Mouse (Mus musculus) T-cell, adult 2 months (primary cell): ENCODE results near the gene Nhej1.

ENCODE experiments used
- DNase-seq: peaks from one replicate; pipeline ENCODE4 v3.0.0; 2022; ENCODE audit warnings: low spot score

The Nhej1 gene

DNA sequence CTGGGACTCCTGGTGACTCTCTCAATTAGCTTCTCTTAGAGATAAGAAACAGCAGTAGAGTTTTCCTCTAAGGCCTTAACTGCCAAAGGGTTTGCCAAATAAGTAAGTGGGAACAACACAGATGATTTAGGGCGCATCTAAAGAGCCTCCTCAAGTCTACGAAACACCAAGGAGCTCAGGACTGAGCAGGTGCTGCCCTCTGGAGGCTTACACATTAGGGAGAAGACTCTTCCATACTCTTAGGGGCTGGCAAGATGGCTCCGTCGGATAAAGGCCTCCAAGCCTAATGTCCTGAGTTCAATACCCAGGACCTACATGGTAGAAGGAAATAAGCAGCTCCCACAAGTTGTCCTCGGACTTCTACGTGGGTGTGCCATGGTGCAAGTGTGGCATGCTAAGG lies 151.4 kb downstream of the Nhej1 start:
- DNase-seq, result no peak

DNA sequence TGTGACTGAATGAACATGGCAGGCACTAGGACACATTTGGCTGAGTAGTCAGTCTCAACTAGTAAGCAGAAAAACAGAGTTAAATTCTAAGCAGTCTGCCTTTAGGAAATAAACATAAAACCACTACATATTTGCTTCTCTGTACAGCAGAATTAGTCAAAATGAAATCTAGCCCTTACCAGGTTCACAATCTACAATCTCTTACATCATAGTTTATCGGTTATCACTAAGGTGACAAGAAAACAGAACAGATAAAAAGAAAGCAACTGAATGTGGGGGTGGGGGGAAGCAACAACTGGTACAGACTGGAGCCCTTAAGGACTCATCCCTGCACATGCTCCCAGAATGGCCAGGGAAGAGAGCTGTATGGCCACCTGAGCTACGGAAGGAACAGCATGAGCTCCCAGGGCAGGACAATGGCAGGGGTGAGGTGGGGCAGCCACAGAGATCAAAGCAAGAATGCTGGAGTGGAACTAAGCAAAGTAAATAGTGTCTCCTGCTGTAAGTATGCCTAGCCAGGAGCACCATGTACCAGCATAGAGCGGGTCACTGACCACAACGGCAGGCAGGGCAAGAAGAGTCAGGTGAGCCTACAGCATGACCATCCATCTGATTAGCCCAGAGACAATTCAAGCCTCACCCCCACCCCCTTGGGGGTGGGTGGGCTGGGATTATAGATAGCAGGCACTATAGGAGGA lies 153.5 kb downstream of the Nhej1 start:
- DNase-seq, result no peak

DNA sequence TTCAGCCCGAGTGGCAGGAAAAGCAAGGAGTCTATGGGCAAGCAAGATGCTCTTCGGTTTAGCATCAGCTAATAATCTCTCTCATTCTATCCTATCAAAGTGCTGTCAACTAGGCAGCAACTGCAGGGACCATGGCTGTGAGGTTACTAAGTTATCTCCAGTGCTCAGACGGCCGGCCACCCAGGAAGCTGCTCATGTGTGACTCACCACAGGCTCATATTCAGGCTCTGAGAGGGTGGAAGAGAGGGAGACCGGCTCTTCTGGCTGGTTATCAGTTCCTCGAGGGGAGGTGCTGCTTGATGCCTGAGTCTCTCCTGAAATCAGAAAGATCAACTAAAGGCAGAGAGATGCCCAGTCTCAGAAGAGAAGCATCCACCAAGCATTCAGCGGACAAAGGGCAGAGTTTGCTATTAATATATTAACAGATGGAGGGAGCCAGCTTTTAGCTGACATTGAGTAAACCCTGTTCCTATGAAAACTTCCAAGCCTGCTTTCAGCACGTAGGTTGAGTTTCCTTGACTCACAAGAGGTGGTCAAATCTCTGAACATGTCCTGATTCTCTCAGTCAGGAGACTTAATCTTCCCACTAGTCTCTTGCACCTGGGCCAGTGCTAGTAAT lies 156.9 kb downstream of the Nhej1 start:
- no peak for DNase-seq

DNA sequence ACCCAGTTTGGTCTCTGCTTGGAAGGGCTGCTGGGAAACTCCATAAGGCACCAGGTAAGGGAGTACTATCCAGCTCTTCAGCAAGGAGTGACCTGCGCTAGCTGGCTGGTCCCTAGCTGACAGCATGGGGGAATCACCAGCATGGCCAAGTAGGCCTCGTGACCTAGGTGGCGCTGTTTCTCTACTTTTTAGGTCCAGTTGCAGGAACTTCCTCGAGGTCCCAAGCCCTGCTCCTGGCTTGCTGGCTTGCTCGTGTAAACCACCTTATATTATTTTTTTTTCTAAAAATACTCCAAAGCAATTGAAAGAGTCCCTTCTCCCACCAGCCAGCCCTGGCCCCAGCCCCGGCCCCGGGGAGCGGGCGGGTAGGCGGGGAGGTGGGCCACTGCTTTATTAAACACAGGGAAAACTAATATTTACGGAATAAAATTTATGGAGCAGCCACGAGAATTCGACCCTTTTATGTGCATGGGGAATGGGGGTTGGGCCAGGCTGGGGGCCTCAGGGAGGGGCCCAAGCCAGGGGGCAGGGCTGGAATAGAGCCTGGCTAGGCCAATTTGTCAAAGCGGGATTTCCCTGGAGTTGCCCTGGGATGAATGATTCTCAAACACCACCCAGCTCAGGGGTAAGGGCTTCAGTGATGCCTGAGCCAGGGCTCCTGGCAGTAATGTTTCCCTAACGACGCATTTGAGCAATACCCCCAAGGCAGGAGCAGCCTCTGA lies 160.3 kb downstream of the Nhej1 start:
- peak; percentile 5 for DNase-seq

DNA sequence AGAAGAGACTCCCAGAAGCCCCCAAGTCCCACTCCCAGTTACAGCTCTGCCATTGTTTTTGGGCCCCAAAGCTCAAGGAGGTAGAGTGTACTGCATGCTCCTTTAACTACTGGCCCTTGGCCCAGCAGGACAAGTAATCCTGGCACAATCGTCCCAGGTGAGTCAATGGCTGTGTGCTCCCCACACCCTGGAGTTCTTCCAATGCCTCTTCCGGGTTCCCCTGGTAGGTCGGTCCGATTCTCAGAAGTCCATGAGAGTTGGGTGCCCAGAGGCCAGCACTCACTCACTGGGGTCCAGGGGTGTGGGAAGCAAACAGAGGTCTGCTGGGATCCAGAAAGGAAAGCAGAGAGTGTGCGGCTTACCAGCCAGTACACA lies 162.2 kb downstream of the Nhej1 start:
- no peak for DNase-seq

DNA sequence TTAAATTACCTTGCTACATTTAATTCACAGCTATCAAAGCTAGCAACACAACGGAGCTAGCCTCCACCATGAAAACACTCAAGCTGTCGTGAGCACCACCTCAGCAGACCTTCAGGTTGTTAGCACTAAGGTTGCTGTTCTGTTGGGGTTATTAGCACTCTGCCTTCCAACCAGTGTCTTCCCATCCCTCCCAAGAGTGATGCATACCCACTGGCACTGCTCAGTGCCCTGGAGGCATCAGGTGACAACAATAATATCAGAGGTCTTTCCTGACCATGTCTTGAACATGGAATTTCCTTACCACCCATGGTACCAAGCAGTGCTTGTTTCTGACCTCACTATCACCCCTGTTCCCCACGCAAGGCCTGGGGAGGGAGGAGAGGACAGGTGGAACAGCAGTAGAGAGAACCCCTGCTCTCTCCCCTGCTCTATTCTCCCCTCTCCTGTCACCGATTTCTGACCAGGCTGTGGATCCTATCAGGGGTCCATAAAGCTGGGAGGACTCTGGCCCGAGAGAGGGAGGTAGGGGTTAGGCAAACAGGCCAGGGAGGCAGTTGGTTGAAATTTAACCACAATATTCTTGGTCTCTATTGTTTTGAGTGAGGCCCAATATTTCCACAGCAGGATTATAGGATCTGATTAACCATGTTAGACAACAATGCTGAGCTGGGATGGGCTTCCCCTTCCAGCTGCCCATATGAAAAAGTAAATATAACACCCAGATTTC lies 162.7 kb downstream of the Nhej1 start:
- DNase-seq, result no peak

DNA sequence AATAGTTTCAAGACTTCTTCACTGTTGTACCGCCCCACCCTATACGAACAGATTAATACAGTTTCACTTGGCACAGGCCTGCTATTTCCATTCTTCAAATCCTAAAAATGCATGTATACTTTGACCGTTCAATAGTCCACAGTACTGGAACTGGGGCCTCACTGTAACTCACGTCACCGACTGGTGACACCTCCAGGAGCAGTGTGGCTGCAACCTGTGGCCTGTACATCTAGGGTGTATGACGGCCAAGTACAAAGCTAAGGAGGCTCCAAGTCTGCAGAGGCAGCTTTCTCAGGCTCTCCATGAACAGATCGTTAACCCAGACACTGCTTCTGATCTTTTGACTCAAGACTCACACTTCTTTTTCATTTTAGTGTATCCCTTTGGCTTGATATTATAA lies 163.3 kb downstream of the Nhej1 start:
- no peak for DNase-seq

DNA sequence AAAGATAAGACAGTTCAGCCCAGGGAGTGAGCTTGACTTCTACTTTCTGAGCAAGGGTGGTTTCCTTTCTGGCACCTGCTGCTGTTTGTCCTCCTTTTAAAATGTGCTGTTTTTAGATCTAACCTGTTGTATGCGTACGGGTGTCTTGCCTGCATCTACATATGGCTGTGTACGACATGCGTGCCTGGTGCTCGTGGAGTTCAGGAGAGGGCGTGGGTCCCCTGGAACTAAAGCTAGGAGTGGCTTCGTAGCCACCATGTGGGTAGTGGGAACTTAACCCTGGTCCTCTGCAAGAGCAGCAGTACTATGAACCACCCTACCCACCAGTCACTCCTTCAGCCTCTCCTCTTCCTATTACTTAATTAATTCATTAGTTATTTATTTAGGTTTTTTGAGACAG lies 164.9 kb downstream of the Nhej1 start:
- DNase-seq, result no peak

DNA sequence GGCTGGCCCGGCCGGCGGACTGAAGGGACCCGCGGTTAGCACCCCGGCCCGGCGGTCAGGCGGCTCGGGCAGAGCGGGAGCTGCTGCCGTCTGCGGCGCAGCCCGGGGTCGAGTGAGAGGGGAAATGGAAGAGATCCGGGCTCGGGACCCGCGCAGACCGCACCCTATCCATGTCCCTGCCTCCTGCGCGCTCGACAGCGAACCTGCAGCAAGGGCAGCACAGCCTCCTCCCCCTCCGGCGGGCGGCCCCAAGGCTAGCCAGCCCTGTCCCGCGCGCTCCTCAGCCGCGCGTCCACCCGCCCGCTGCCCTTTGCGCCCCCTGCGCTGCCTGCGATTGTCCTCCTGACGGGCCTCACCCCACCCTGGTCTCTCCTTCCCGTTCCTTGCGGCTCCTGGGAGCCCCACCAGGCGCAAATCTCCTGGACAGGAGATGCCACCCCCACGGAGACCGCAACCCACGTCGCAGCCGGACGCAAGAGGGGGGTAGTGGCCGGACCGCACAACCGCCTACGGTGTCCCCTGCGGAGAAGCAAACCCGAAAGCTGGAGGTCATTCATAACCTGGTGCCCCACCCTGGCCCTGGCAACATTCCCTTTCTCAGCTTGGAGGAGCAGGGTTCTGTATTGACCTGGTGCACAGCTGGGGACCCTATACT lies 173.3 kb downstream of the Nhej1 start, which contains the start of gene Ihh:
Gene Ihh, minus strand, starts transcription at position 117 of the 655 bp plus-strand sequence.
- no peak for DNase-seq

DNA sequence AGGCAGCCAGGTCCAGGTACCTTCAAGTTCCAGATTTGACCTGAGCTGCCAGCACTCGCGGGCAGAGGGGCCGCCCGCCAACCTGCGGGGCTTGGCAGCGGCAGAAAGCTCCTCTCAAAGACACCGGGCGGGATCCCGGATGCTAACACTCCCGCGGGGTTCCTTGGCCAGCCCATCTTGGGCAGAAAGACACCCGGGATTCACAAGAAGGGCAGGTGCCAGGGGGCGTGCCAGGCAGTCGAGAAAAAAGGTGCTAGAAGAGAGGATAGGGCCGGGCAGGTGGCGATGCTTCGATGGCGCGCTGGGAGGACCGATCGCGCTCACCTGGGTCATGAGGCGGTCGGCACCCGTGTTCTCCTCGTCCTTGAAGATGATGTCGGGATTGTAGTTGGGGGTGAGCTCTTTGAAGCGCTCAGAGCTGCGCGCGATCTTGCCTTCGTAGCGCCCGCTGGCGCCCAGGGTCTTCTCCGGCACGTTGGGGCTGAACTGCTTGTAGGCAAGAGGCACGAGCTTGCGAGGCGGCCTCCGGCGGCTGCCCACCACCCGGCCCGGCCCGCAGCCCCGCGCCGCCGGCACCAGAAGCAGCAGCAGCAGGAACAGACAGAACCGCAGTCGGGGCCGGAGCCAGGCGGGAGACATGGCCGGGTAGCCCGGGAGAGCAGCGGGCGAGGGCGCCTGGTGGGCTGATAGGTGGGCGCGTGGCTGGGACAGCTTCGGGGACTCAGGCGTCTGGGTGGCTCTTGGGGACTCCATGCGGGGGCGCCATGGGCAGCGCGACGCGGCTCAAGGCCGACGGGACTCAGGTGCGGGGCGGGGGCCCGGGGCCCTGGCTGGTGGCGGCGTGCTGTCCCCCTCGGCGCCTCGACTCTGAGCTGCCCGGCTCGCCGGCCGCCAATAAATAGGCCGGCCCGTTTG lies 174.2 kb downstream of the Nhej1 start:
- DNase-seq, result no peak

DNA sequence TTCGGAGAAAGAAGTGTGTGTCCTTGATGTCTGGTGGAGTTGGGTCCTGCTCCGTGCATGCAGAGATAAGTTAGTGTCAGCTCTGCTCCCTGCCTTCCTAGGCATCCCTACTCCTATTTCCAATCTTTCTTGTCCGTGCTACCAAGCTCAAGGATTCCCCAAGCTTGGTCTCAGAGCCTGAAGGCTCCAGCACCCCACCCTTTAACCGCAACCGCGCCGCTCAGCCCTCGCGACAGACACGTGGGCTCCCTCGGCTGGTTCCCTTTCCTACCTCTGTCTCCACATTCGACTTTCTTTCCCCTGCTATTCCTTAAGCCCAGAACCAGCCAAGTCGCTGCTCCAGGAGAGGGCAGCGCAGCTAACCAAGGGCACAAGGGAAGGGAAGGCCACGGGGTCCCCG lies 174.9 kb downstream of the Nhej1 start:
- no peak for DNase-seq

DNA sequence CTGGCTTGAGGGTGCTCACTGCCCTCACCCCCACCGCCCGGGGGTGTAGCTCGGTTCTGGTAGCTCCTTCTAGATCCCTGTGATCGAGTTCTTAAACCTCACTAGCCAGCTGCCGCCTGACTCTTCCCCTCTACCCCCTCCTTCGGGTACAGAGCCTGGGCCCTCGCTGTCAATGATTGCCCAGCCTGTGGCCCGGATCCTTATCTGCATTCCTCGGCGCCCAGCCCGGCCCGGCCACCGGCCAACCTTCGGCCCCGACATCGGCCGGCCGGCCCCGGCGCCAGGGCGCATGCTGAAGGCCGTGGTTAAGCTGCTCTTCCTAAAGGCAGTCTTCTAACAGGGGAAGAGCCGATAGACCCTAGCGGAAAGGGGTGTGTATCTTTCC lies 175.3 kb downstream of the Nhej1 start:
- no peak for DNase-seq

DNA sequence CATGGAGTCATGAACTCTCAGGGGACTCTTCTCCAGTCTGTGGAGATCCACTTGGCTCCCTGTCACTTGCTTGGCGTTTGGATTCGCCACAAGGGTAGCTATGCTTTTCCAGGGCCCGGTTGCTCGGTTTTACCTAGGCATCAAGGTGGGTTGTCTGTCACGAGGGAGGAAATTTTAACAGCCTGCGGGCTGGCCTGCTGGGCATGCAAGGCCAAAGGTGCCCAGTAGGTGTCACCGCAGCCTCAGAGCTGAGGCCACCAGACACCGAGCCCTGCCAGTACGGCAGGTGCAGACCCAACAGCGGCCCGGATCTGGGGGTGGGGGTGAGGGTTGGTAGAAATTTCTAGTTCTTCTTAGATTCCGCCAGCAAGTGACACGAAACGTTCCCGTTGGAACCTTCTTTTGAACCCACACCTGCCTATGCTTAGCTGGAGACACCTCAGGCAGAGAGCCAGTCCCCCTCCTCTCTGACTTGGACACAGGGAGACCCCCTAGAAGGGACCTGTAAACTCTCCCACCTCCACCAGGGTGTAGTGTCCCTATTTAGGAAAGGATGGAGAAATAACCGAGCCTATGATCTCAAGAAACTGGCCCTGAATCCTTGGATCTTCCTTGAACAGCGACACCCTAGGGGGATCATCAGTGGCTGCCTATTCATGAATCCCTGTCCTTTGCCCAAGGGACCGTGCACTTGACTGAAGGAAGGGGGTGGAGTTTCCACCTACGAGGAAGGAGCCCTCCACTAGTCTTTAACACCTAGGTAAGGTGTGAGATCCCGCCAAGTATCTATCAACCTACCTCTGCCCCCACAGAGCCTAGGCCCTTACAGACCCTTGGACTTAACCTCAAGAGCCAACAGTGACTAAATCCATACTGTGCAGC lies 176.0 kb downstream of the Nhej1 start:
- peak; percentile 24 for DNase-seq

DNA sequence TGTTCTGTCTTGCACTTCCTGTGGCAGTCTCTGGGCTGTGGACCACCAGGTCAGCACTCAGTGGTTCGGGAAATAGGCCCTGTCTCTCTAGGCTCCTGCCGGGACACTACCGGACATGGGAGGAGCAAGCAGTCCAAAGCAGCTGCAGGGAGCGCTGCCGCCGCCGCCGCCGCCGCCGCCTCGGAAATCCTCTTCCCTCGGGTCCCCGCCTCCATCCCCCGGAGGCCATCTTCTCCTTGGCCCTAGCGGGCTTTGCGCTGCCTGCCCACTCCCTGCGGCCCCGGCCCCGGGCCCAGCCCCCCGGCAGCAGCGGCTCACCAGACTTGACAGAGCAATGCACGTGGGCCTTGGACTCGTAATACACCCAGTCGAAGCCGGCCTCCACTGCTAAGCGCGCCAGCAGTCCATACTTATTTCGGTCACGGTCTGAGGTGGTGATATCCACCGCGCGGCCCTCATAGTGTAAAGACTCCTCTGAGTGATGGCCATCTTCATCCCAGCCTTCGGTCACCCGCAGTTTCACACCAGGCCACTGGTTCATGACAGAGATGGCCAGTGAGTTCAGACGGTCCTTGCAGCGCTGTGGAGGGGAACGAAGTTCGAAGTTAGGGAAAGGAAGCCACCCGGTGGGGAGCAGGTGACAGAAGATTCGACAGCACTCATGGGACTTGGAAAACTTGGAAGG lies 176.9 kb downstream of the Nhej1 start:
- DNase-seq, result no peak

DNA sequence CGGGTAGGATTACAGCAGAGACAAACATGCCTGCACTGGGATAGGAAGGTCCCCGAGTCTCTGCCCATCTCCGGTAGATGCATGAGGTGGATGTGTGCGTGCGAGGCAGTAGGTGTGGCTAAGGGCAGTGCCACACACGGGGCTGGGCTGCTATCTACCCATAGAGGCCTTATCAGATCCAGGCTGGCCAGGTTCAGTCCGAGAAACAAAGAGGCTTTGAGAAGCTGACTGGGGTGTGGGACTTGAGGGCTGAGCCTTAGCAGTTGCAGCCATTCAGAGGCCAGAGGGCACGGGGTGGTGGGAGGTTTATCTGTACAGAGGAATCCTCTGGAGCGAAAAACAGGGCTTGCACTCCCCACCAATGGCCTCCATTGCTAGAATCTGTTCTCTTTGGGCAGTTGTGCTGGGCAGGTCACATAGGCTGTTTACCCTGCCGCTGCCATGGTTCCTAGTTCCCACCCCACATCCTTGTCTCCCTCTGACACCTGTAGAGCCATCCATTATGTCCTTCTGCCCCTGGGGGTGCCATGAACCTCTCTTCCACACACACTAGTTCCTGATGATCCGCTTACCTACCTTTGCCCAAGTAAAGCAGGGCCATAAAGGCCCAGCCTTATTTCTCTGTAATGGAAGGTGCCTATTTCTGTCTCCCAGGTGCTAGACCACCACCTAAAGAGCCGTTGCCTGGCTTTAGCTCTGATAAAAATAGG lies 183.2 kb downstream of the Nhej1 start:
- DNase-seq, result no peak

DNA sequence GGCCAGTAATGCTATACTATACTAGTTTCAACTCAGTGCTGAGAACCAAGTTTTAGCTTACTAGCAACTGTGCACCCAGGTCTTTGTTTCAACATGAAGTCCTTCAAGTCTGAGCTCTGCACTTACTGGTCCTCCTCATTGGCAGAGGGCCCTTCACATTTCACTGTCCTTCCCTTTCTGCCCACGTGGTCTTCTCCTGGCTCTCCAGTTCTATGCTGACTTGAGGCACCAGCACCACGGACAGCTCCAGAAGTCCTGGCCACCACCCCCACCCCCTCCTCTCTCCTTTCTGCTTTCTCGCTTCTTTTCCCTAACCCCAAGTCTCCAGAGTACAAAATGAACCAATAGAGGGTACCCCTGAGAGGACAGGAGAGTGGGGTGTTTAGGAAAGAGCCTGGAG lies 185.2 kb downstream of the Nhej1 start:
- DNase-seq, result no peak

DNA sequence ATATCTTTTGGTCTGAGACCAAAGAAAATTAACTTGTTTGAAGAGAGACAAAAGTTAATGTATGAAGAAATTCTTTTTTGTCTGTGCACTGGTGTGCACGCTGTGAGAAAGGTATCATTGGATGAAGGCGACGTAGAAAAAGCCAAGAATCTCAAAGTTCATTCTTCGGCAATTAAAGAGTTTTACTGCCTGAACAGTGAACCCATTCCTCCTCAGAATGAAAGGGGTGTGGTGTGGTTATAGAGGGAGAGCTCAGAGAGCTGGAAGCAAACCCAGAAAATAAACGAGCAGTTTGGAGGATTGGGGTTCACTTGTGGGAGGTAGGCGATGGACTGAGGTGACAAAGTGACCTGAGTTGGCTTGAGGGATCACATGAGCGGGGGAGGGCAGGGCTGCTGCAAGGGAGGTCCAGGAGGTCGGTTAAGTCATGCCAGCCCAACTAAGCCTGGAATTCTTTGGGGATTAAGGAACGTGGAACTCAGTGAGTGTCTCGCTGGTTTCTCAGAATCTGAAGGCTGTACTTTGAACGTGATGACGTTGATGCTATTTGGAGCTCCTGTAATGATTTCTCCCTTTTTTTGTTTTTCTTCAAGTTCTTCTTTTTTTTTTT lies 188.7 kb downstream of the Nhej1 start:
- DNase-seq, result no peak

DNA sequence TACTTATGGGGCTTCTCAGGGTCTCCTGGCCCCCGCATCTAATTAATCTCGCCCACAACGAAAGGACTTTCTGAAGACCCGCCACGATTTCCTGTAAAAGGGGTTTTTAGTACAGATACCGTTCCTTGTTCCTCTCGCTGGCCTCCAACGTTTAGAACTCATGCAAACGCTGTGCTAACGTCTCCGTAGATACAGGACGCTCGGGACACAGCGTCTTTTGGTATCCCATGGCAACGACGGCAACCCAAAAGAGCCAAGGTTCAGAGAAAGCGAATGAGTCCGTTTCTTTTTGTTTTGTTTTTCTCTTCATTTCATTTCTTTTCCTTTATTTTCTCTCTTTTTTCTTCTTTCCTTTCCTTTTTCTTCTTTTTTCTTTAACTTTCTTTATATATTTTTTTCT lies 189.6 kb downstream of the Nhej1 start, which contains the start of gene Cfap65:
Gene Cfap65, minus strand, starts transcription at position 198 of the 400 bp plus-strand sequence.
- no peak for DNase-seq
